Mouse (Mus musculus) brain, adult 2 months (tissue): ENCODE data around the gene Myo15b.

Experiments used
- DNase-seq: peaks from one replicate; pipeline ENCODE4 v3.0.0; 2011; ENCODE audit warnings: low read depth, low spot score

Myo15b gene

GRCm38 (mm10) chr11:115858354-115858753 is at the start of gene Myo15b:
Gene Myo15b, plus strand, starts transcription at chr11:115858406.
- DNase-seq: no peak

DNA sequence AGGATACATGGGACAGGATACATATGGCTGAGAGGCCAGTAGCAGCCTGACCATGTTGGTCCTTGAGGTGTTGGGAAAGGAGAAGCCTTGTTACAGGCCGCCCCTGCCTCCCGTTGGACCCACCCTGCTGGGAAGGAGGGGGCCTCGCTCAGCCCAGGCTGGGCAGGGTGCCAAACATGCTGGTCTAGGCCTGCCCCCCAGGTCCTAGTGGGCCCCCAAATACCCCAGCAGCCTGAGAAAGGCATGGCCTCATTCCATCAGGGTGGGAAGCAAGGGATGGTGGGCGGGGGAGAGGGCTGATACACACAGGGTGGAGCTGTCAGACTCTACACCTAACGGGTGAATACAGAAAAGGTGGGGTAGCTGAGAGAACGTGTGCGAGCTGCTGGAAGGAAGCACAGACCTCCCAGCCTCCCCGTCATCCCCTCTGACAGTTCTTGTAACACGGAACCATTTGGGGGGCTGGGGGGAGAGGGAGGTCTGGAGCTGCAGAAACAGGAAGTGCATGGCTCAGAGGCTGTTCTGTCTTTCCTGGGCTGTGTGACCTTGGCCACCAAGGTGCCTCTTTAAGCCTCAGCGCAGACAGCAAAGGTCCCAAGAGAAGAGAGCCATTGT is 49.4 kb upstream of the Myo15b start:
- DNase-seq: no peak

DNA sequence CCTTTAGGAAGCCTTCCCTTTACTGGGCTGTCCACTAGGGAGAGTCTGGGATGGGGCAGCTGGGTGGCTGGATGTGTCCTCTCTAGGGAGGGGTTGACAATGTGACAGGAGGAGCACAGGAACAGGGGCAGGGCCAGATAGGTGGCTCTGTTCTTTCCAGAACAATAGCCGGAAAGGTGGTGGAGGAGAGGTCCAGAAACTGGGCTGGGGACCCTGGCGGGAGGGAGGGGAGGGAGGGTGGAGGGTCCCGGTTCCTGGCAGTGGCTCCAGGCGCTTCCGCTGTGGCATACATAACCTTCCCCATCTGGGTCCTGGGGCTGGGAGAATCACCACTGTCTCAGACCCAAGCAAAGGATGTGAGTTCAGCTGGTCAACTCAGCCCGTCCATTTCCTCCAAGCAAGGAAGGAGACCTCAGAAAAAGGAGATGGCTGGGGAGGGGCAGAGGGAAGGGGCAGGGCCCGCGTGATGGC is 48.9 kb upstream of the Myo15b start:
- DNase-seq: peak; percentile 13

DNA sequence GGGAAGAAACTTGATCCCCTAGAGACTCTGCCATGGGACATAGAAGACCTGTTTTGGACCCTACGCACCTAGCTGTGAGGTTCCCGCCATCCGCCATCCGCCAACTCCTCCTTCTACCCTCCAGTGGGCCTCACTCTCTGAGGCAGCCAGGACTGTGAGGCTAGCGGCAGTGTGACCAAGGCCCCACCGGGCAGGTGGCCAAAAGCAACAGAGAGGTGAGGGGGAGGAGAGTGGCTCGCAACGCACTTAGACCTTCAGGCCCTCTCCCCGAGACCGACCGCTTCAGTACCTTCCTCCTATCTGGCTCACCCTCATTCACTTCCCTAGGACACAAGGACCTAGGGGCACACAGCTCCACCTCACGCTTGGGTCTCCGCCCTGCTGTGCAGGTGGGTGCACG is 47.8 kb upstream of the Myo15b start:
- DNase-seq: no peak

GRCm38 (mm10) chr11:115811381-115812093 is 46.7 kb upstream of the Myo15b start:
- peak; percentile 71 for DNase-seq

DNA sequence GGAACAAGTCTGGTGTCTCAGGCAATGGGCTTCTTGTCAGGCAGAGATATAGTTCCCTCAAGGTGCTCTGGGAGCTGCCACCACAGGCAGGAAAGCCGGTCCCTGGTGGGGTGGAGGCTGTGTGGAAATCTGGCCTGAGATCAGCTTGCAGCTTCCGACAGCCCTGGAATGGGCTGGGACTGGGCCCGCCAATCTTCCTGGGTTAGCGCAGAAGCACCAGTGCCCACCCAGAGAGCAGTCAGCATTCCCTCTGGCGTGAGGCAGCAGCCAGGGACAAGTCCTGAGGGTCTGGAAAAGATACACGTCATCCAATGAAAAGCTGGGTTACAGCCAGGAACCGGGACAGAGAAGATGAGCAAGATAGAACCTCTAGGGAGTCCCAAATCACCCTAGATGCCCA is 46.1 kb upstream of the Myo15b start:
- no peak for DNase-seq

DNA sequence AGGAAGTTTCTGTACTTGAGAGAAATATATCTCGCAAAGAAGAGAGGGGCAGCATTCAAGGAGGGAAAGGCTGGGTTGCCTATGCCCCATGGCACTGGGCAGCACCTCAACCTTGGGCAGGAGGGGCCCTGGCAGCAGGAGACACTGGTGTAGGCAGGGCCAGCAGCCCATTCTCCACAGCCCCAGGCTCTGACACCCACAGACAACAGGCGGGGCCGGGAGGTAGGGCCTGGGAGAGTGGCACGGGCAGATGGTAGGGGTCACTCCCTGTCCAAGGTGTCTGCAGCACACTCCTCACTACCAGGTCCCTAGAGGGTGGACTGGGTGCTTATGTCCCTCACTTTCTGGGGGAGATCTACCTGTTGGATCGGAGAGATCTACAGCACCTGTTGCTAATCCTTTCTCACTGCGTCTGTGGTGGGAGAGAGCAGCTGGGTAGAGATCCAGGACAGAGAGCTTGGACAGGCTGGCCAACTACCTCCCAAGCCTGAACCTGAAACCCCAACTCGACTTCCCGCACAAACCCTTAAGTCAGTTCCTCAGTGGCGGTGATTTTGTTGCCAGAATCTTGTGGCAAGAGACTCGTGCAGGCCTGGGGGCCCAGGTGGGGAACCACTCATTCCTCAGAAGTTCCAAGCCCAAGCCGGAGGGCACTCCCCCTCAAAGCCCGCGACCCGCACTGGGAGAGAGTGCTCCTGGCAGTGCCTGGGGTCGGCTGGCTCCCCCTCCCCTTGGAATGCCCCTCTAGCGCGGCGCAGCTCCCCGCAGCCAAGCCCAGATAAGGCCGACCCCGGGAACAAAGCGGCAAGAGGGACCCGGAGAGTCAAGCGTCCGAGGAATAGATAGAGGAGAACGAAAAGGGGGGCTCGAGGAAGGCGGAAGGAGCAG is 45.4 kb upstream of the Myo15b start:
- no peak for DNase-seq

DNA sequence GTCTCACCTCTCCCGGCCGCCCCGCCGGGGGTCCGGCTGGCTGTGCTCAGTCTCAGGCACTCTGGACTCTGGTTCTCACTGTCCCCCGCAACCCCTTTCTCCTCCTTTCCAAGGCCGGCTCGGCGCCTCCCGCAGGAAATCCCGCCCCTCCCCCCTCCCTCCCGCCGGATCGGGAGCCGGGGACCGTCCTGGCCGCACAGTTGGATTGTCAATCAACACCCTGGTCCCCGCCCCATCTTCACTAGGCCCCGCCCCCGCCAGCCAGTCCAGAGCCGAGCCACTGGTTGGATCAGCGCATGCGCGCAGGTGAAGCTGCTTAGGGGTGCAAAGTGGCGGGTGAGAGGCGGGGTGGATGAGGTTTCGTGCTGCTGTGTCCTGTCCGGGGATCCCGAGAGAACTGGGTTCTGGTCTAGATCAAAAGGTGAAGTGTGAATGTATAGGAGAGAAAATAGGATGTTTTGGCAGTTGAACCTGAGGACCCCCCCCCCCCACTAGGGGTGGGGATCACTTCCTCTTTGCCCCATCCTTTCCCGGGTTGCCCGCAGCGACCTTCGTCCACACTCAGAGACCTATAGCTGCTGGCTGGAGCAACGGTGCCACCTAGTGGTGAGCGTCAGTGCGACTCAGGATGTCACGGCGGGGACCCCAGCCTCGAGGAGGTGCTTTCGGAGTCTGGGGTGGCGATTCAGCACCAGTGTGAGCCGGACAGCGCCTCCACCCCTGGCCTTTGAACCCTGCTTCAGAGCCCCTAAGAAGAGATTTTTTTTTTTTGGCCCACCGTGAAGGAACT is 44.5 kb upstream of the Myo15b start, which contains the start of gene Caskin2:
Gene Caskin2, minus strand, starts transcription at position 133 of the 790 bp plus-strand sequence.
- peak; percentile 96 for DNase-seq

DNA sequence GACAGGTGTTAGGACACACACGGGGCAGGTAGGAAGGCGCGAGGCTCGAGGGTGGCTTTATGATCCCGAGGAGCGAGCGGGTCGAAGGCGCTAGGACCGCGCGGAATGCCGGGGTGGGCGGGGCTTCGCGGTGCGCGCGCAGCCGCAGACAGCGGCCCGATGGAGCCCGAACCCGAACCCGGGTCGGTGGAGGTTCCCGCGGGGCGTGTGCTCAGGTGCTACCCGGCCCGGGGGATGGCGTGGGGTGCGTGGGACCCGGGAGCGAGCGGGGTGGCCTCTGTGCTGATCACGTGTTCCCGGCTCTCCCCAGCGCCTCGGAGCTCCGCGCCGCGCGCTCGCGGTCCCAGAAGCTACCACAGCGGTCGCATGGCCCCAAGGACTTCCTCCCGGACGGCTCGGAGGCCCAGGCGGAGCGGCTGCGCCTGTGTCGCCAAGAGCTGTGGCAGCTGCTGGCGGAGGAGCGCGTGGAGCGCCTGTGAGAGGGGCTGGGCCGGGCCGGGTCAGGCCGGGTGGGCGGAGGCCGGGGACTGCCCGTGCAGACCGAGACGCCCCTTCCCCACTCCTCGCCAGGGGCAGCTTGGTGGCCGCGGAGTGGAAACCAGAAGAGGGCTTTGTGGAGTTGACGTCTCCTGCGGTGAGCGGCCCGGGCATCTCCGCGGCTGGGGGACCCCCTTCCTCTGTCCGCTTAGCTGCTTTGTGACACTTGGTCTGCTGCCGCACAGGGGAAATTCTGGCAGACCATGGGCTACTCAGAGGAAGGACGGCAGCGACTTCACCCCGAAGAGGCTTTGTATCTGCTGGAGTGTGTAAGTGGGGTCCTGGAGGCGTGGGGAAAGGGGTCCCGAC is 43.4 kb upstream of the Myo15b start, which contains the start of gene Tsen54:
Gene Tsen54, plus strand, starts transcription at position 120 of the 846 bp plus-strand sequence.
- peak; percentile 88 for DNase-seq

DNA sequence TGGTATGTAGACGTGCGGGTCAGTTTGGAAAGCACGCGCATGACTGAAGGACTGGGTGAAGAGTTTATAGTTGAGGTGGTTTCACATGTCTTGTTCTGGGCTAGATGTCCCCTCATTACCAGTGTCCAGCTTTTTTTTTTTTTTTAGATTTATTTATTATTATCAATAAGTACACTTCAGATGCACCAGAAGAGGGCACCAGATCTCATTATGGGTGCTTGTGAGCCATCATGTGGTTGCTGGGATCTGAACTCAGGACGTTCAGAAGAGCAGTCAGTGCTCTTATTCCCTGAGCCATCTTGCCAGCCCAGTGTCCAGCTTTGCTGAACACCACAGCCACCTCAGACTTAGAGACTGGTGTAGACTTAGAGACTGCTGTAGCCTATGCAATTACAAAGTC is 40.9 kb upstream of the Myo15b start:
- DNase-seq: no peak

- DNase-seq: no peak
Measured at GRCm38 (mm10) chr11:115819915-115820623, 38.1 kb upstream of the Myo15b start.

- DNase-seq: peak; percentile 58
Measured at GRCm38 (mm10) chr11:115821001-115821400, 37.2 kb upstream of the Myo15b start.

DNA sequence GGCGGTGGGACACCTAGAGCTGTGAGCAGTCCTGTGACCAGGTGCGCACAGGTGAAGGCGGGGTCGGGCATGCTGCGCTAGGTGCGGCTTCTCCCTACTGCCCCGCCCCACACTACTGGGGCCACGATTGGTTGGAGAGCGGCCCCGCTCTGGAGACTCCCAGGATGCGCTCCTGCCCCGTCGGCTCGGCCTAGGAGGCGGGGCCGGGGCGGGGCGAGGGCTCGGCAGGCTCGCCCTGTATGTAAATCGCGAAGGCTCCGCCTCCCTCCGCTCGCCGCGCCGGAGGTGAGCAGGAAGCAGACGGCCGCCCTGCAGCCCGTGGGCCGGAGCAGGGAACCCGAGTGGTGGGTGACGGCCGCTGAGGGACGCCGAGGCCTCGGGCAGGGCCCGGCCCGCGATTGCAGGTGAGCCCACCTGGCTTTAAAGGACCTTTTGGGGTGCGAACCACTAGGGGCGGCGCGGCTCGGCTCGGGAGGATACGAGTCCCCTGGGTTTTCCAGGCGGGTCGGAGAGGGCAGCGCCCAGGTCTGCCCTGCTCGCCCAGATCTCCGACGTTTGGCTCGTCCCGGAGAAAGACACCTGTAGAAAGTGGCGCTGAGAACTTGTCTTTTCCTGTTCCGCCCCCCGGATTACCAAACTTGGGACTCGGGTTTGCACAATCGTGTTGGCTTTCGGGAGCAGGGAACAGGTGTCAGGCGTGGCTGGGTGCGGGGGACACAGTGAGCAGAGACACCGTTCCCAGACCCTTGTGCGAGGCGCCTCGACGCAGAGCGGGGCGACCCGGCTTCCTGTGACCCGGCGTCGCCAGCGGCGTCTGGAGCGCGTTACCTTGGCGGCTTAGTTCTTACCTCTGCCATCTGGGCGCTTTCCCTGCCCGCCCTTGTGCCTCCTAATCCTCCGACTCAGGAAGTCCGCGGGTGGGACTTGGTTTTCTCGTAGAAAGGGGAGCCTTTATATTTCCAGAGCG is 34.1 kb upstream of the Myo15b start, which contains the start of gene Llgl2:
Gene Llgl2, plus strand, starts transcription at position 276 of the 967 bp plus-strand sequence.
- peak; percentile 86 for DNase-seq

DNA sequence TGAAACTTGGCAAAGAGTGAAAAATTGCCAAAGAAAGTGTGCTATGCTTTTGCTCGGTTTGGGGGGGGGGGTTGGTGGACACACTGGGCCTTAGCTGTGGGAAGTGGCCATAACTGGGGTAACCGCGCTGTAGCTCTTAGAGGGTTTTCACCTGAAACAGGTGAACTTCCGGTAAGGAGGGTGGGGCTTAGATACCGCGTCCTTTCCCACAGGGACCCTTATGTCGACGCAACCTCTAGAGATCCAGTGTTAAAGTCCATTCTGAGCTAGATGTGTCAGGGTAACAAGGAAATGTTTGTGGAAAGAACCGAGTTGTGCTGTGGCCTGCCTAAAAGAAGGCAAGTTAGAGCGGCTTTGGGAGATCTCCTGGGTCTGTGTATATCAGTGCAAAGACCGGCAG is 33.4 kb upstream of the Myo15b start:
- no peak for DNase-seq

DNA sequence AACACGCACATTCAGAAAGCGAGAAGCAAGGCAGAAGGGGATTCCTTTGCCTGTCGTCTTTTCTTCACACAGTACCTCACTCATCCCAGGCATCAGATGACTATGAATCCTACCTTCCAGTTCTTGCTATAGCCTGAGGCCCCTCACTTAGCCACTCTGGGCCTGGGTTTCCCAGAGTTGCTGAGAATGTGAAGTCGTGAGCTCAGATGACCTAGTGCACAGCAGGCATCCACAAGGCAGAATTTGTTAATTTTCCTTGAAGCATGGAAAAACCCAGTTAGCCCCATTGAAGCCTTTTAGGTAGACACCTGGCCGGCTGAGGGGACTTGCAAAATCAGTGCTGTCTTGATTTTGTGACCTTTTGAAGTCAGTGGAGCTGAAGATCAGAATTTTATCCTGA is 31.7 kb upstream of the Myo15b start:
- no peak for DNase-seq

GRCm38 (mm10) chr11:115827624-115828023 is 30.6 kb upstream of the Myo15b start:
- DNase-seq: no peak

DNA sequence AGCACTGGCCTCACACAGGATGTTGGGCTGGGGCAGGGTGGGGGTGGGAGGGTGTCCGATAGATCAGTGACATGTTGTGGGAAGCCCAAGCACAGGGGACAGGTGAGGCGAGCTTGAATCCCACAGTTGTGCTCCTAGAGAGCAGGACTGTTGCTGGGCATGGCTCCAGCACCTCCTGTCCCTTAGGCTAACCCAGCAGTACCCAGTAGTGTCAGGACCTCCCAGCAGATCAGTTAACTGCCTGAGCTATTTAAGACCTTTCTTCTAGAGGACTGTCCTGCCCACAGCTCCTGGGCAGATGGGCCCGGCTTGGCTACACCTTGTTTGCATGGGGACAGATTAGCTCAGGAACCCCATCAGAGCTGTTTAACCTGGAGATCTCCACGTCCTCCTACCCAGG is 29.2 kb upstream of the Myo15b start:
- no peak for DNase-seq

- no peak for DNase-seq
Measured at GRCm38 (mm10) chr11:115830550-115831325, 27.5 kb upstream of the Myo15b start.
